Mouse (Mus musculus): ENCODE data around the gene BC053393.

The BC053393 gene

DNA sequence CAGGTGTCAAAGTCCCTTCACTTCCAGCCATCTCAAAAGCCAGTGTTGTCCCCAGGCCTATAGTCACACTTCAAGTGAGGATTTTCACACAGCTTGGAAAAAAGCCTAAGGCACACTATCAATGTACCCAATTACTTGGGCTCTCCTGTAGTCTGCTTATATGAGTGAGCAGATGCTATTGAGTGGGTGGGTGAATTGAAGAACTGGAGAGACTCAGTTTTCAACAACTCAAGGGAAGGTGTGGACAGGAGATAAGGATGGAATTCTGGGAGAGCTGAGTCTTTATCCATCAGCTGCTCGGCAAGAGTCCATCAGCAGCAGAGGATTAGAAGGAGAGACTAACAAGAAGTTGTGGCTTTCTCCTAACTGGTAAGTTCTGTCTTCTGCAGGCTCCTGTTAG, at the start of gene BC053393:
TSS of gene BC053393 (plus strand) at position 210 of the 400 bp plus-strand sequence.
- TF ChIP-seq GATA4 (IDR thresholded peaks at IDR 0.05; ENCODE audit: insufficient replicate concordance, low read length): no peak

DNA sequence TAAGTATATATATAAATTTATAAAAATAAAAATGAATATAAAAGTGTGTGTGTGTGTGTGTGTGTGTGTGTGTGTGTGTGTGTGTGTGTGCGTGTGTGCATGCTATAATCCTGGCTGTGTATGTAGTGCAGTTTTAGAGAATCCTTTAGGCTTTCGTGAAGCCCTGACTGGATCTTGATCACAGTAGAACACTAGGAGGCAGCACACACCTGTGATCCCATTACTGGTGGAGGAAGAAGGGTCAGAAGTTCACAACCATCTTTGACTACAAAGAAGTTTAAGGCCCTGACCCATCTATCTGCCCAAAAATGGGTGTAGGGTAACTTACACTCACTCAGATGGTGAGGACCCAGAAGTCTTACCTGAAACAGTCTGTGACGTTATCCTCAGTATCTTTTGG, 48.6 kb upstream of the BC053393 start:
- no peak for TF ChIP-seq GATA4 (IDR thresholded peaks at IDR 0.05; ENCODE audit: insufficient replicate concordance, low read length)

DNA sequence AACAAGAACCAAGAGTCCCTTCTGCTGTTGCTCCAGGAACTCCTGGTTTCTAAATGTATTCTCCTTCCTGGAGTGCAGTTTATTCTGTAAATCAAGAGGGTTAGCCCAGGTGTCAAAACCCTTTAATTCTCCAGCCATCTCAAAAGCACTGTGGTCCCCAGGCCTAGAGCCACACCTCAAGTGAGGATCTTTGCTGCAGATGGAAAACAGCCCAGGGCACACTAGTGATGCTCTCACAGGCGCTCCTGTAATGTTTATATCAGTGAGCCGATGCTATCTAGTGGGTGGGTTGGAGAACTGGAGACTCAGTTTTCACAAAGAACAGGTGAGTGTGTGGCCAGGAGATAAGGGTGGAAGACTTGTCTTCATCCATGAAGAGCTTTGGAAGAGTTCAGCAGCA, 47.4 kb upstream of the BC053393 start, which contains the start of gene Gm12169:
TSS of gene Gm12169 (plus strand) at position 301 of the 400 bp plus-strand sequence.
- no peak for TF ChIP-seq GATA4 (IDR thresholded peaks at IDR 0.05; ENCODE audit: insufficient replicate concordance, low read length)

DNA sequence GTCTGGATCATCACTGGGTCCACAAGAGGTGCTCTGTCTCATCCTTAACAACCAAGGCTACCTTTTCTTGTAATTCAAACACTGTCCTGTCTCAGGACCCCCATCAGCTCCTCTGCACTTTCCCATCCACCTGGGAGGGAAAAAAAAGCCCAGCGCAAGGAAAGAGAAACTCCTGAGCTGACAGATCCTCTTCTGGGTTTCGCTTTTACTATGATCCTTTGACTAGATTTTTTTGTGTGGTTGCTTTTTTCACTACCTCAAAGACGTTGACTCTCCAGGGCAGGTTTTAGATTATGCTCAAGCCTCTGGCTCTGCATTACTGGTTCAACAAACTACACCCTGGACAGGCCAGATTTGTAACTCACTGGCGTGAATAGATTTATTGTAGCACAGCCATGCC, 41.2 kb upstream of the BC053393 start:
- TF ChIP-seq GATA4 (IDR thresholded peaks at IDR 0.05; ENCODE audit: insufficient replicate concordance, low read length): no peak

DNA sequence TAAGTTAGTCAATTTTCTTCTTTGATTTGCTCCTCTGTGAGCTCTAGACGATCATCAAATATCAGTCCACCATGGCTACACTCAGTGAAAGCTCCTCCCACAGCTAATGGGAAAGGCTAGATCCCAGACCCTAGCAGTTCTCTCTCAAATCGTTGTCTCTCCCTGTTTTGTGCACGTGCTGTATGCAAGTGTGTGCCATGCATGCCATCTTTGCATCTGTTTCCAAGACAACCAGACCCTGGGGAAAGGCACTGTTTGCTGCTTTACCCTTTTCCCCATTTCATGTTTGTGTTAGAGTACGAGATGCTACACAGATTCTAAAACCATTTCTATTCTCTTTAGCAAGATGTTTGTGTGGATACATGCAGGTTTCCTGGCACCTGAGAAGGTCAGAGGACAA, 34.4 kb upstream of the BC053393 start:
- no peak for TF ChIP-seq GATA4 (IDR thresholded peaks at IDR 0.05; ENCODE audit: insufficient replicate concordance, low read length)

DNA sequence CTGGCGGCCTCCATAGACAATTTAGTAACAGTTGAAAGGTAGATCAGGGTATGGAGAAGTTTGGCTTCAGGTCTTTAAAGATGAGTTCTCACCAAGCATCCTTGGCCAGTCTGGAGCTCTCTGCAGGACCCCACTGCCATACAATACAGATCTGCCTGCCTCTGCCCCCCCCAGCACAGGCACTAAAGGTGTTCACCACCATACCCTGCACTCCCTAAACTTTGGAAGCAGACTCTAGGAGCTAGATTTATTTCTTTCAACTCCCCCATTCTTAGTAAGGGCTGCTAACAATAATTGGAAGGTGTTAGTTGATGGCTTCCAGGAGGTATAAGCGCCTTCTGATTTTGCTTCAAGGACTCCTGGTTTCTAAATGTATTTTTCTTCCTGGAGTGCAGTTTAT, 27.8 kb upstream of the BC053393 start:
- no peak for TF ChIP-seq GATA4 (IDR thresholded peaks at IDR 0.05; ENCODE audit: insufficient replicate concordance, low read length)

DNA sequence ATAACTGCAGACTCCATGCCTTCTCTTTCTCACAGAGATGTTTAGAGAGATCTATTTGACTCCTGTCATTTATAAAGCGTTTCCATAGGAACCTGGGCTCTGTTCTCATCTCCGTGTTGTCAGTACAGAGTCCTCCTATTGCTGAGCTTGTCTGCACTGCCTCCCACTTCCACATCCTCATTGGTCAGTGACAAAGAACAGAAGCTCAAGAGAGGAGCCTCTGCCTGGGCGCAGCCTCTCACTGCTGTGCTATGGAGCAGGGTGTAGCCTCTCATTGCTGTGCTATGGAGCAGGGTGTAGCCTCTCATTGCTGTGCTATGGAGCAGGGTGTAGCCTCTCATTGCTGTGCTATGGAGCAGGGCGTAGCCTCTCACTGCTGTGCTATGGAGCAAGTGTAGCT, 21.6 kb upstream of the BC053393 start:
- no peak for TF ChIP-seq GATA4 (IDR thresholded peaks at IDR 0.05; ENCODE audit: insufficient replicate concordance, low read length)

DNA sequence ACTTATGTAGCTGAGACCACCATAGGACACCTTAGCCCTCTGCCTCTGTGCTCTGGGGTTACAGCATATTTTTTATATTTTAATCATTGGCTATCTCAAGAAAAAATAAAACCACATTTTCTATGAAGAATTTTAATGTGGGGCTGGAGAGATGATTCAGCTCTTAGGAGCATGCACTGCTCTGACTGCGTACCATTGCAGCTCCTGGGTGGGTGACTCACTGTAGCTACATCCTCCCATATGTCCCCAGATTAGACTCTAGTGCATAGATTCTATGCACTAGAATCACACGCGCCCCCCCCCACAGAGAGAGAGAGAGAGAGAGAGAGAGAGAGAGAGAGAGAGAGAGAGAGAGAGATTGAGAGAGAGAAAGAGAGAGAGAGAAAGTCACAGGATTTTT, 18.6 kb upstream of the BC053393 start:
- TF ChIP-seq GATA4 (IDR thresholded peaks at IDR 0.05; ENCODE audit: insufficient replicate concordance, low read length): no peak

DNA sequence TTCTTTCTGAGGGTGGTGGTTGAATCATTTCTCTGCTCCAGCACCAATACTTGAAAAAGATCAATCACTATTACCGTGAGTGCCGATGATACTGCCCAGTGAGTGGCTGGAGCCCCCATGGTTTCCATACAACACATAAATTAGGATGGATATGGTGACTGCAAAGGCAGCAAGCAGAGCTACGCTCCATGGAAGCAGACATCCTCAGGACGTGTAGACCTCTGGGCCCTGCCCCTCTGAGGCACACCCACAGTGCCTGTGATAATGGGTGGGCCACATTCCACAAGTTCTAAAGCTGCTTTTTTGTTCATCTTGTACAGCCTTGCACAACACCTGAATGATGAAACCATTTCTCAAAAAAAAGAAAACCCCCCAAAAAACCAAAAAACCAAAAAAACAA, 10.2 kb upstream of the BC053393 start:
- no peak for TF ChIP-seq GATA4 (IDR thresholded peaks at IDR 0.05; ENCODE audit: insufficient replicate concordance, low read length)

DNA sequence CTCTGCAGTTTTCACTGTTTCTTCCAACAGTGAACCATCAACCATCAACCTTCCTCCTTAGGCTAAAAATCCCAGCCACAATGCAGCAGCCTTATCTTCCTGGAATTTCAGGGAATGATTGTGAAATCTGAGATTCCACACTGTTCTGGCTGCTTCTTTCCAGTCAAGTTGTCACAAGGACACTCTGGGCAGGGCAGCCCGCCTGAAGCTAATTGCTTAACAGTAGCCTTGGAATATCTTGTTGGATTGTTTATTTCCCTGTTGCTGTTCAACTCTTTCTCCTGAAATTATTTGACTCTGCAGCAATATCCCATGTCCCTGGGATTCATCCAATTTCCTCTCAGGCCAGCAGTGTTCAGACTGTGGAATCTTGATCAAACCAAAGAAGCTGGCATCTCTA, 6.7 kb upstream of the BC053393 start:
- peak; percentile 66; the same call in 1 of the 2 replicates for TF ChIP-seq GATA4 (IDR thresholded peaks at IDR 0.05; ENCODE audit: insufficient replicate concordance, low read length)

DNA sequence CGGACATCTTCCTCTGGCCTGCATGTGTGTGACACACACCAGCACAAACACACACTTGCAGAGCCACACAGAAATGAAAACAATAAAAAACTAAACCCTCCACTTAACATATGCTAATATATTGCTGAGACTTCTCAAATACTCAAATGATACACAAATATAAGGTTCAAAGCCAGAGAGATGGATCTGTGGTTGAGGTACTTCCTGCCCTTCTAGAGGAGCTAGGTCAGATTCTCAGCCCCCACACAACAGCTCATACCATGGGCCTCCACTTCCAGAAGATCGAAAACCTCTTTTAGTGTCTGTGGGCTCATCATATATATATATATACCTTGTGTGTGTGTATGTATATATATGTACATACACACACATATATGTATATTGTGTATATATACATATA, 5.4 kb upstream of the BC053393 start:
- TF ChIP-seq GATA4 (IDR thresholded peaks at IDR 0.05; ENCODE audit: insufficient replicate concordance, low read length): no peak

DNA sequence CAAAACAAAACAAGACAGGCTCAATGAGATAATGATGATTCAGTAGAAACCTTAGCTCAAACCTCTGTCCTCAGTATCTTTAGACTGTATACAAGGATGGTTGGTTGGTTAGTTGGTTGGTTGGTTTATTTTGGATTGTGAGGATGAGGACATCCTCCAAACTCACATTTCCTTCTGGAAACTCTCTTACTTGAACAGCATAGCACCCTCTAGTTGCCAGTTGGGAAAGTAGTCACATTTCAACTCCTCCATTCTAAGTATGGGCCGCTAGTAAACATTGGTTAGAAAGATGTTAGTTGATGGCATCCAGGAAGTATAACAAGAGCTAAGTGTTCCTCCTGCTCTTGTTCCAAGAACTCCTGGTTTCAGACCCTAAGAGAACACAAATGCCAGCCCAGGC, 2.2 kb upstream of the BC053393 start:
- no peak for TF ChIP-seq GATA4 (IDR thresholded peaks at IDR 0.05; ENCODE audit: insufficient replicate concordance, low read length)

DNA sequence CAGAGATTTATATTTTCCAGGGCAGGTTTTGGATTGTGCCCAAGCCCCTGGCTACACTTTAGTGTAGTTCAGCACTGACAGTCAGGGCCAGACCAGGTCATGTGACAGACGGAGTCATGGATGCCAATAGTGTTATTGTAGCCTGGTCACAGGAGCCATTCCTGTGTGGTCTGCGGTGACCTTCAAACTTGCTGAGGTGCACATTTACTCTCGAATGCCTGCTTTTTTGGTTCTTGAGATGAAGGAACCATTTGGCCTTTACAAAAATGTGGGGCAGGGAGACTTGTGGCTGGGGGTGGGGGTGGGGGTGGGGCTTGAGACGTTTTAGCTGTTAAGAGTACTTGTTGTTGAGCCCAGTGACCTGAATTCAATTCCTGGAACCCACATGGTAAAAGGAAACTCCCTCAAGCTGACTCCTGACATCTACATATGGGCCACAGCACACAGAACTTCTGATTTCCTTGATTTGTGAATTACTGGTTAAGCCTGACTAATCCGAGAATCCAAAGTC, 7.5 kb downstream of the BC053393 start:
- no peak for TF ChIP-seq GATA4 (IDR thresholded peaks at IDR 0.05; ENCODE audit: insufficient replicate concordance, low read length)

DNA sequence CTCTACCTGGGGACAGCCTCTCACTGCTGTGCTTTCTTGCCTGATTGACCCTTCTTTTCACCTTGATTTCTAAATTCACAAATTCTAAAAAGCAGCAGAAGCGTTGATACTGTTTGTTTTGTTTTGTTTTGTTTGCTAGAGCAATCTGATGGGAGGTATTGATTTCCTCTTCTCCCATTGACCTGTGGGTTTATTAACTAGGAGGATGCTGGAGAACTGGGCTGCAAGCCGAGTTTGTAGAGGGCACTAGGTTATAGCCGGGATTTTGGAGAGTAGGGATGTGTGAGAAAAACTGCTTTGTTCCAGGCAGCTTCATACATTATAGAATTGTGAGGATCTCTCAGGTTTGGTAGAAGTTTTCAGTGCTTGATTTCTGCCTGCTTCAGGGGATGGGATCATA, 9.1 kb downstream of the BC053393 start:
- TF ChIP-seq GATA4 (IDR thresholded peaks at IDR 0.05; ENCODE audit: insufficient replicate concordance, low read length): no peak

DNA sequence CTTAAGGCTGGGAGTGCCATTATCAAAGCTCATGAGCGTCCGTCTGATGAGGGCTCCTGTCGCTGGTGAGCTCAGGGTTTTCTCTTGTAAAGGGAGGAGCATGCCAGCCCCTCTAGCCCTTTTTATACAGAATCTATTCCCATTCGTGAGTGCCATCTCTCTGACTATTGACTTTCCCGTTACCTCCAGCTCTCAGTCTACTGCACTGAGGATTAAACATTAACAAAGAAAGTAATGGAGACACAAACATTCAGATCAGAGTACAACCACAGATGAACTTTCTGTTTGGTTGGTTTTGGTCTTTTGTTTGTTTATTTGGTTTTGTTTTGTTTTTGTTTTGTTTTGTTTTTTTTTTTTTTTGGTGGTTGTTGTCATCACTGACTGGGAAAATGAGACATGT, 11.4 kb downstream of the BC053393 start:
- no peak for TF ChIP-seq GATA4 (IDR thresholded peaks at IDR 0.05; ENCODE audit: insufficient replicate concordance, low read length)

DNA sequence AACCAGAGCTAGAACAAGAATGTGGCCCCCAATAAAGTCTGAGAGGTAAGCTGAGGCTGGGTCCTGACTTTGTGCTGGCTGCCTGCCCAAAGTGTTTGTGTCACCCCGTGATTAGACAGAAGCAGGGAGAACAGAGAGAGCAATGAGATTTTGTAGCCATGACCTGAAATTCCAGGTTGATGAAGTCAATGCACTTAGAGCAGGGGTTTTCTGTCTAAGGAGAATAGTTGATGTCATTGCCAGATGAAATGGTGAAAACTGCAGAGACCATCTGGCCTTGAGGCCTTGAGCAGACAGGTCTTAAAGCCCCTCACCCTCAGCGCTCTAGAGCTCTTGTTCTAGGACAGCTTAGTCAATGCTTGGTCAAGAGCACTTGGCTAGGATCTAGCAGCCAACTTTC, 21.1 kb downstream of the BC053393 start:
- no peak for TF ChIP-seq GATA4 (IDR thresholded peaks at IDR 0.05; ENCODE audit: insufficient replicate concordance, low read length)

DNA sequence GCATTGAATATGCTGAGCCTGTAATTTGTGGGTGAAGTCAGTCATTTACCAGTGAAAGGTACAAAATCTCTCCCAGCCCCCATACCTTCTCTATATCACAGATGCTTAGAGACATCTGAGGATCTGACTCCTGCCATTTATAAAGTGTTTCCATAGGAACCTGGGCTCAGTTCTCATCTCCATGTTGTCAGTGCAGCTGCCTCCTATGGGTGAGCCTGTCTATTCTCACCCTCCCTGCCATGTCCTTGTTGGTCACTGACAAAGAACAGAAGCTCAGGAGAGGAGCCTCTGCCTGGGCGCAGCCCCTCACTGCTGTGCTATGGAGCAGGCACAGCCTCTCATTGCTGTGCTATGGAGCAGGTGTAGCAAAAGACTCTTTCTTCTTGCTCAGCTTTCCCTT, 48.6 kb downstream of the BC053393 start:
- no peak for TF ChIP-seq GATA4 (IDR thresholded peaks at IDR 0.05; ENCODE audit: insufficient replicate concordance, low read length)

Data from liver, adult (tissue).